Mouse (Mus musculus): ENCODE data around the gene Arhgap15.

DNA sequence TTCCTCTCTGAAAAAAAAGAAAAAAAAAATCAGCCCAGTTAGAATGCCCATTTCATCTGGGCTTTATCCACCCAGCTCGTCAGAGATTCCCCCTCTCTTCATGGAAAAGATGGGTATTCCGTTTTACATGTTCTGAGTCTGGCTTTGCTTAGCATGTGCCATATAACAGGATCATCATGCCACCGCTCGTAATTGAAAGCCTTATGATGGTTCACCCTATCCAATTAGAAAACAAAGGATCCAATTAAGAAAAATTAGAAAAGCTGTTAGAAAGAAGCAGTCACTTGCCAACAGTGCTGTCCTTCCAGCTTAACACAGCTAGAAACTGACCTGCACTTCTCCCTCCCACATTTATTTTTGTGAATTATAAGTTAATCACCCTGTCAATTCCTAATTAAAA lies 640.9 kb downstream of the Arhgap15 start:
- no peak for TF ChIP-seq POLR2A (IDR thresholded peaks at IDR 0.05; ENCODE audit: low read depth, low read length)
- no peak for TF ChIP-seq CTCF (IDR thresholded peaks at IDR 0.05; ENCODE audit: borderline replicate concordance, insufficient read depth, low read length)

All from embryonic fibroblast, embryonic 13.5 days (primary cell).